Mouse (Mus musculus) midbrain, embryonic 15.5 days (tissue): ENCODE results near the gene Thumpd2. TPM values are rescaled to one million over a fixed set of nuclear protein-coding genes. Genes with fewer than 3 reads are reported as not detected.

Source experiments
- ATAC-seq: fragments of 200-750 bp; cut with Nextera tagmentation; replicated peaks from 2 replicates; pipeline ENCODE4 v1.8.0; 2017; ENCODE audit warnings: moderate TSS enrichment
- H3K27ac ChIP-seq: fragments of 300-500 bp; sonication (generic); 2 replicates; pipeline ENCODE4 v1.5.1; 2015; ENCODE audit warnings: mild to moderate bottlenecking, inconsistent platforms
- H3K27me3 ChIP-seq: fragments of 300-500 bp; sonication (generic); replicated peaks from 2 replicates; pipeline ENCODE4 v1.6.1; 2015; ENCODE audit warnings: inconsistent platforms
- H3K36me3 ChIP-seq: fragments of 300-500 bp; sonication (generic); replicated peaks from 2 replicates; pipeline ENCODE4 v1.6.1; 2015; ENCODE audit warnings: inconsistent platforms
- H3K4me1 ChIP-seq: fragments of 300-500 bp; sonication (generic); 2 replicates; pipeline ENCODE4 v1.6.1; 2015; ENCODE audit warnings: inconsistent platforms
- H3K4me2 ChIP-seq: fragments of 300-500 bp; sonication (generic); 2 replicates; pipeline ENCODE4 v1.6.1; 2015; ENCODE audit warnings: inconsistent platforms, mild to moderate bottlenecking, moderate library complexity
- H3K4me3 ChIP-seq: fragments of 300-500 bp; sonication (generic); 2 replicates; pipeline ENCODE4 v1.5.1; 2015; ENCODE audit warnings: mild to moderate bottlenecking, inconsistent platforms
- H3K9ac ChIP-seq: fragments of 300-500 bp; sonication (generic); 2 replicates; pipeline ENCODE4 v1.6.1; 2015; ENCODE audit warnings: mild to moderate bottlenecking, inconsistent platforms
- H3K9me3 ChIP-seq: fragments of 300-500 bp; sonication (generic); 2 replicates; pipeline ENCODE4 v1.6.1; 2016; ENCODE audit warnings: inconsistent platforms
- WGBS: fragments of 180-500 bp; shearing (Covaris S2); methylation state at CpG from one replicate; pipeline ENCODE4 v1.1.7; 2015; ENCODE audit warnings: mixed read lengths; 5-methylcytosine and 5-hydroxymethylcytosine counted together
- polyA plus RNA-seq: library from polyadenylated mRNA; unstranded; fragments of >200 nt; fragmentation: Nextera tagmentation; extraction: Ambion mirVana; gene quantifications from 2 replicates; pipeline ENCODE4 v1.2.1, GENCODE M21; 2015

Thumpd2 gene
- polyA plus RNA-seq, 1 experiment from 2014 or later: 7.3 TPM

DNA sequence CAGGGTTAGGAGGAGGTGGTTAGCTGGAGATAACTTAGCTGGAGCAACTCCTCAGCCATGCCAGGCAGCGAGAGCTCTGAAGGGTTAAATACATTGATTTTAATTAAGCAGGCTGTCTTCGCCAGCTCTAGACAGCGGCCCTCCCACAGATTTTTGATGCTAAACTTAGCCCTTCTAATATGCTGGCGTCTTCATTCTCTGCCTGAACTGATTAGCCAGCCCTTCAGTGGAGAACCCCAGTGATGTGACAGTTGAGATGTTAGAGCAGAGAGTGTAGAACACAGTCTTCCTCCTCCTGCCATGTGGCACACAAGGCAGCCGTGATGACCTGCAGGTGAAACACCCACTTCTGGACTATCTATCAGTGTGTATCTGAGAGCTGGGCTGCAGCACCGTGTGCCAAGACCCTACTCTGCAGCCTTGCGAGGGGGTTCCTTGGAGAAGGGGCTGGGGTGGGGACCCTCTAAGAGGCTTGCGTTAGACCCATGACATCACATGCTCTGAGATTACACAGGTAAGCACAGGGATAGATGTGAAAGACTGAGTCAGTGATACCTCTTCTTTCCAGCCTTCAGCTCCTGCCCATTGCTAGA lies 73.3 kb downstream of the Thumpd2 start:
- Histone ChIP-seq H3K9me3 (no peaks in the 10 kb centered on the region), H3K36me3 (no peaks in the 10 kb centered on the region), H3K4me3 (no peak overlapping the region), H3K27ac (no peak overlapping the region), H3K4me2 (no peak overlapping the region), H3K9ac (no peak overlapping the region), H3K4me1 (peaks cover 8% of the 10 kb centered on the region; the same call in 1 of the 2 replicates), H3K27me3 (no peaks in the 10 kb centered on the region)
- ATAC-seq: peak; percentile 45; the same call in 1 of the 2 replicates
- 68% methylated on average over 8 of the region's 8 CpGs for WGBS

- Histone ChIP-seq H3K4me3 (no peak overlapping the region), H3K9ac (no peak overlapping the region), H3K27me3 (no peaks in the 10 kb centered on the region), H3K36me3 (no peaks in the 10 kb centered on the region), H3K4me1 (peaks cover 17% of the 10 kb centered on the region), H3K4me2 (no peak overlapping the region), H3K9me3 (no peaks in the 10 kb centered on the region), H3K27ac (no peak overlapping the region)
- 67% methylated on average over 10 of the region's 10 CpGs for WGBS
- ATAC-seq: 0 out of 2 replicates have a peak, but pooled peaks have one; percentile 19
Measured at GRCm38 (mm10) chr17:80982976-80983375, 81.9 kb downstream of the Thumpd2 start.

- Histone ChIP-seq H3K4me1 (peaks cover 17% of the 10 kb centered on the region), H3K27ac (peak overlapping the region; percentile 68), H3K4me2 (peak overlapping the region; percentile 20), H3K27me3 (no peaks in the 10 kb centered on the region), H3K9ac (no peak overlapping the region), H3K9me3 (no peaks in the 10 kb centered on the region), H3K4me3 (no peak overlapping the region), H3K36me3 (no peaks in the 10 kb centered on the region)
- ATAC-seq: peak; percentile 87
- WGBS: 4% methylated on average over 8 of the region's 8 CpGs
Measured at GRCm38 (mm10) chr17:80982412-80982787, 82.5 kb downstream of the Thumpd2 start.

- WGBS: 45% methylated on average over 12 of the region's 12 CpGs
- ATAC-seq: peak; percentile 46
- H3K9ac ChIP-seq: no peak overlapping the region
- no peaks in the 10 kb centered on the region for H3K27me3 ChIP-seq
- H3K4me2 ChIP-seq: peak overlapping the region; percentile 20
- H3K27ac ChIP-seq: peak overlapping the region; percentile 68
- H3K4me1 ChIP-seq: peaks cover 17% of the 10 kb centered on the region
- no peaks in the 10 kb centered on the region for H3K36me3 ChIP-seq
- H3K9me3 ChIP-seq: no peaks in the 10 kb centered on the region
- H3K4me3 ChIP-seq: no peak overlapping the region
Measured at GRCm38 (mm10) chr17:80981721-80982411, 83.0 kb downstream of the Thumpd2 start.

DNA sequence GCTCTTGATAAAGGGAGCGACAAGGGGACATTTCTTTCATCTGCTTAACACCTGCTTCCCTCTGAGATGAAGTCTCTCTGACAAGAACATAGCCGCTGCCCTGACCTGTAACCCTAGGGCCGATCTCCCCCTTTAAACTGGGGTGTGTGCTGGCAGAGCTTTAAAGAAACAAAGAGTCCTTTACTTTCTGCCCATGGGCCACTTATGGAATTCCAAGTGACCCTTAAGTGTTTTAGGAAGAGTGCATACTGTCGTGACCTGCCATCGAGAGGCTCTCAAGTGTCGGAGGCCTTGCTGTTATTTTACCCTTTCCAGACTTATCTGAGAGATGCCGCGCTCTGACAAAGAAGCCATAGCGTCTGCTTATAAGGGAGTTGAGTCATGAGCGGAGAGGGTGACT lies 84.8 kb downstream of the Thumpd2 start:
- Histone ChIP-seq H3K27ac (no peak overlapping the region), H3K9ac (no peak overlapping the region), H3K4me3 (no peak overlapping the region), H3K4me1 (peaks cover 17% of the 10 kb centered on the region), H3K27me3 (no peaks in the 10 kb centered on the region), H3K4me2 (no peak overlapping the region), H3K36me3 (no peaks in the 10 kb centered on the region), H3K9me3 (no peaks in the 10 kb centered on the region)
- no peak for ATAC-seq
- 81% methylated on average over 10 of the region's 10 CpGs for WGBS

DNA sequence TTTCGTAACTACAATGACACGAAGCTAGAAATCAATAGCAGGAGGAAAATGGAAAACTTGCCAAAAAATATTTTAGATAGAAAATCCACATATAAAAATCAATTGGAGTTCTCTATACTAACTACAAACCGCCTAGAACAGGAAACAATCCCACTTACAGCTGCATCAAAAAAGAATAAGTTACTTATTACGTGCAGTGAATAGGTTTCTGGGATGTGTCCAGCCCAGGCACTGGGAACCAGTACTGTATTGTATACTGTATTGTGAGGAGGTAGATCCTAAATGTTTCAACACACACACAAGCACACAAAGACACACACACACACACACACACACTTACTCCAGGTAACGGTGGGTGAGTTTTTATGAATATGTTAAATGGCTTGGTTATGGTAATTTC lies 87.6 kb downstream of the Thumpd2 start:
- no peaks in the 10 kb centered on the region for H3K9me3 ChIP-seq
- H3K4me2 ChIP-seq: no peak overlapping the region
- H3K4me1 ChIP-seq: peaks cover 9% of the 10 kb centered on the region
- no peaks in the 10 kb centered on the region for H3K27me3 ChIP-seq
- no peak overlapping the region for H3K9ac ChIP-seq
- H3K36me3 ChIP-seq: no peaks in the 10 kb centered on the region
- ATAC-seq: no peak
- H3K27ac ChIP-seq: no peak overlapping the region
- WGBS: 82% methylated on average over 5 of the region's 5 CpGs
- no peak overlapping the region for H3K4me3 ChIP-seq

Other genes with a start within 250 kb of the Thumpd2 start
- 23.5 and 24.7 TPM in 2 replicates for gene Tmem178, start 120.5 kb downstream of the Thumpd2 start, polyA plus RNA-seq